Mouse (Mus musculus): ENCODE data around the gene Kctd17. TPM values are rescaled to one million over a fixed set of nuclear protein-coding genes. Genes with fewer than 3 reads are reported as not detected.

Gene Kctd17
- polyA plus RNA-seq, 1 experiment from 2014 or later: 53.9 TPM

DNA sequence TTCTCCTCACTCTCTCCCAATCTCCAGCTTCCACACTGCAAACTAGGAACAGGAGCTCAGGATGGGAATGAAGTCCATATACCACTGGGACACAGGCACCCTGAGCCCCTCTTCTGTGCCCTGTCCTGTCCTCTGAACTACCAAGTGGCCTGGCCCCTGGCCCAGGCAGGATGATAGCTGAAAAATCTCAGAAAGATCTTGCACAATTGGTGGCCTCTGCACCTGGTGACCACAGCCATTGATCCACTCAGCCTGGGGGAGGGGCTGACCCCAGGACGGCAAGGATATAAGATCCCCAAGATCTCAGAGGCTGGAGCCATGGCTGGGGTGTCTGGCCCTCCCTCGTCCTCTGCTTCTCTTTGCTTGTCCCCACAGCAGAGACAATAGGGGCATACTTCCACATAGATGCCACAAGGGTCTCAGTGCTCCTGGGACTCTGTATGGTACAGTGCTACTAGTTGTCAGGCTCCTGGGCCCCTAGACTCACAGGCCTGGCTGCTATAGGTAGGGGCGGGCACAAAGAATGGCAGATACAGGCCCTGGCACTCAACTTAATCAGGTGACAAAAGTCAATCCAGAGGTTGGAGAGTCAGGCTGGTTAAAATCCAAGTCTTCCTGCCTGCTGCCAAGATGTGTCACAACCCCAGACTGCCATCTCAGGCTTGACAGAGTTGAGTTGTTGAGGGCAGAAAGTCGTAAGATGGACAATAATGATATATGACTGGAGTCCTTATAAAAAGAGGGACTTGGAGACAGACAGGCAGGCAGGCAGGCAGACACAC lies 42.3 kb downstream of the Kctd17 start:
- no peaks in the 10 kb centered on the region for H3K4me1 ChIP-seq (ENCODE audit: insufficient read depth)
- H3K9me3 ChIP-seq (ENCODE audit: low read depth, low read length): no peaks in the 10 kb centered on the region
- no peak overlapping the region for H3K9ac ChIP-seq
- DNase-seq (no peak), ATAC-seq (ENCODE audit: insufficient read depth) (no peak)
- no peaks in the 10 kb centered on the region for H3K36me3 ChIP-seq (ENCODE audit: insufficient read depth)
- 66% methylated on average over 4 of the region's 4 CpGs for WGBS
- no peak for TF ChIP-seq CTCF (IDR thresholded peaks at IDR 0.05; ENCODE audit: low read depth)
- H3K27me3 ChIP-seq (ENCODE audit: insufficient read depth, low read length): no peaks in the 10 kb centered on the region
- no peak overlapping the region for H3K27ac ChIP-seq (ENCODE audit: low read depth)
- no peak overlapping the region for H3K4me3 ChIP-seq (ENCODE audit: low read depth, low read length)
- no peak overlapping the region for H3K4me2 ChIP-seq

- no peaks in the 10 kb centered on the region for H3K9me3 ChIP-seq (ENCODE audit: low read depth, low read length)
- no peaks in the 10 kb centered on the region for H3K36me3 ChIP-seq (ENCODE audit: insufficient read depth)
- H3K27me3 ChIP-seq (ENCODE audit: insufficient read depth, low read length): no peaks in the 10 kb centered on the region
- H3K4me3 ChIP-seq (ENCODE audit: low read depth, low read length): no peak overlapping the region
- no peaks in the 10 kb centered on the region for H3K4me1 ChIP-seq (ENCODE audit: insufficient read depth)
- DNase-seq: peak; percentile 41
- no peak overlapping the region for H3K9ac ChIP-seq
- 20% methylated on average over 7 of the region's 7 CpGs for WGBS
- H3K4me2 ChIP-seq: no peak overlapping the region
- H3K27ac ChIP-seq (ENCODE audit: low read depth): no peak overlapping the region
- peak; percentile 56; the same call in 1 of the 2 replicates for ATAC-seq (ENCODE audit: insufficient read depth)
- no peak for TF ChIP-seq CTCF (IDR thresholded peaks at IDR 0.05; ENCODE audit: low read depth)
Measured at GRCm38 (mm10) chr15:78471902-78472301, 43.5 kb downstream of the Kctd17 start.

DNA sequence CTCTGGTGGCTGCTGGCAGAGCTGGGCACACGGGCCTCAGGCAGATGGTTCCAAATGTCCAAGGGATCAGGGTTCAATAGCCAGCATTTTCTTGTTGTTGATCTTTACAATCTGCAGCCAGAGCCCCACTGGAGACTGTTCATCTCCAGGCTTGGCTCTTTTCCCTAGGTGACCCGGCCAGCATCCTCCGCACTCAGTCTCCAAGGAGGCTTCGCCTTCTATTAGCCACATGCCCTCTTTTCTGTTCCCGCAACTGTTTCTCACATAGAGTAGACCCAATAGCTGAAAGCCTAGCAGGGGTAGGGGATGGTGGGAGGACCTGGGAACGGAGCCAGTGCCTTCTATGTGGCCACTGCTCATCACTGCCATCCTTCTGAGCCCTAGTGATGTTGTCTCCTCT lies 45.1 kb downstream of the Kctd17 start:
- Histone ChIP-seq H3K9ac (no peak overlapping the region), H3K4me3 (ENCODE audit: low read depth, low read length) (no peak overlapping the region), H3K4me2 (no peak overlapping the region), H3K4me1 (ENCODE audit: insufficient read depth) (no peaks in the 10 kb centered on the region), H3K36me3 (ENCODE audit: insufficient read depth) (no peaks in the 10 kb centered on the region), H3K27me3 (ENCODE audit: insufficient read depth, low read length) (no peaks in the 10 kb centered on the region), H3K27ac (ENCODE audit: low read depth) (no peak overlapping the region), H3K9me3 (ENCODE audit: low read depth, low read length) (no peaks in the 10 kb centered on the region)
- WGBS: 77% methylated on average over 6 of the region's 6 CpGs
- ATAC-seq (ENCODE audit: insufficient read depth) (no peak), DNase-seq (no peak)
- no peak for TF ChIP-seq CTCF (IDR thresholded peaks at IDR 0.05; ENCODE audit: low read depth)

GRCm38 (mm10) chr15:78475604-78476031 lies 47.3 kb downstream of the Kctd17 start:
- H3K27ac ChIP-seq (ENCODE audit: low read depth): no peak overlapping the region
- ATAC-seq (ENCODE audit: insufficient read depth) (no peak), DNase-seq (no peak)
- no peak overlapping the region for H3K4me3 ChIP-seq (ENCODE audit: low read depth, low read length)
- no peaks in the 10 kb centered on the region for H3K27me3 ChIP-seq (ENCODE audit: insufficient read depth, low read length)
- H3K9me3 ChIP-seq (ENCODE audit: low read depth, low read length): no peaks in the 10 kb centered on the region
- H3K36me3 ChIP-seq (ENCODE audit: insufficient read depth): no peaks in the 10 kb centered on the region
- 37% methylated on average over 3 of the region's 3 CpGs for WGBS
- H3K4me1 ChIP-seq (ENCODE audit: insufficient read depth): no peaks in the 10 kb centered on the region
- no peak overlapping the region for H3K9ac ChIP-seq
- H3K4me2 ChIP-seq: no peak overlapping the region
- no peak for TF ChIP-seq CTCF (IDR thresholded peaks at IDR 0.05; ENCODE audit: low read depth)

DNA sequence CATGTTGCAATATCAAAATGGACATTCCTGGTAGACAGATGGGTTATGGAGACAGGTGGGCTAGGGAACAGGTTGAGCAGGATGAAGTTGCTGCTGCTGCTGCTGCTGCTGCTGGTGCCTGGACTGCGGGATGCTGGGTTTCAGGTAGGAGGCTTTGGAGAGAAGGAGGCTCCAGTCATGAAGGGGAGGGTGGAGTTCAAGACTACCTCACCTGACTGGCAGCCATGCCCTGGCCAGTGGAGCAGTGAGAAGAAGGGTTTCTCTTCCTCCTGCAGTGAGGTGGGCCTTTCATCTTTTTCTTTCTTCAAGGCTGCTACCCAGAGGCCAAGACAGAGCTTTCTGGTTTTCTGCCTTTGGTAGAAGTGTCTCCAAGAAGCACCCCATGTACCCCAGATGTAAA lies 48.5 kb downstream of the Kctd17 start:
- Histone ChIP-seq H3K9me3 (ENCODE audit: low read depth, low read length) (no peaks in the 10 kb centered on the region), H3K27me3 (ENCODE audit: insufficient read depth, low read length) (no peaks in the 10 kb centered on the region), H3K4me2 (no peak overlapping the region), H3K36me3 (ENCODE audit: insufficient read depth) (no peaks in the 10 kb centered on the region), H3K27ac (ENCODE audit: low read depth) (no peak overlapping the region), H3K4me3 (ENCODE audit: low read depth, low read length) (no peak overlapping the region), H3K4me1 (ENCODE audit: insufficient read depth) (no peaks in the 10 kb centered on the region), H3K9ac (no peak overlapping the region)
- WGBS: 44% methylated on average over 1 of the region's 1 CpGs
- ATAC-seq (ENCODE audit: insufficient read depth) (no peak), DNase-seq (no peak)
- TF ChIP-seq CTCF (IDR thresholded peaks at IDR 0.05; ENCODE audit: low read depth): no peak

GRCm38 (mm10) chr15:78478073-78478472 lies 49.7 kb downstream of the Kctd17 start:
- no peaks in the 10 kb centered on the region for H3K4me1 ChIP-seq (ENCODE audit: insufficient read depth)
- WGBS: 85% methylated on average over 4 of the region's 4 CpGs
- no peak overlapping the region for H3K27ac ChIP-seq (ENCODE audit: low read depth)
- H3K9ac ChIP-seq: no peak overlapping the region
- H3K9me3 ChIP-seq (ENCODE audit: low read depth, low read length): no peaks in the 10 kb centered on the region
- H3K4me2 ChIP-seq: no peak overlapping the region
- H3K27me3 ChIP-seq (ENCODE audit: insufficient read depth, low read length): no peaks in the 10 kb centered on the region
- H3K4me3 ChIP-seq (ENCODE audit: low read depth, low read length): no peak overlapping the region
- no peak for TF ChIP-seq CTCF (IDR thresholded peaks at IDR 0.05; ENCODE audit: low read depth)
- no peaks in the 10 kb centered on the region for H3K36me3 ChIP-seq (ENCODE audit: insufficient read depth)
- ATAC-seq (ENCODE audit: insufficient read depth): no peak
- DNase-seq: no peak

- no peak for ATAC-seq (ENCODE audit: insufficient read depth)
- Histone ChIP-seq H3K4me3 (ENCODE audit: low read depth, low read length) (no peak overlapping the region), H3K27ac (ENCODE audit: low read depth) (no peak overlapping the region)
Measured at GRCm38 (mm10) chr15:78479470-78479869, 51.1 kb downstream of the Kctd17 start.

More at GRCm38 (mm10) chr15:78479470-78479869, 51.1 kb downstream of the Kctd17 start:
- no peaks in the 10 kb centered on the region for H3K27me3 ChIP-seq (ENCODE audit: insufficient read depth, low read length)
- DNase-seq: no peak
- H3K4me1 ChIP-seq (ENCODE audit: insufficient read depth): no peaks in the 10 kb centered on the region
- TF ChIP-seq CTCF (IDR thresholded peaks at IDR 0.05; ENCODE audit: low read depth): no peak
- no peaks in the 10 kb centered on the region for H3K9me3 ChIP-seq (ENCODE audit: low read depth, low read length)
- H3K36me3 ChIP-seq (ENCODE audit: insufficient read depth): no peaks in the 10 kb centered on the region
- WGBS: 71% methylated on average over 5 of the region's 5 CpGs
- no peak overlapping the region for H3K4me2 ChIP-seq
- H3K9ac ChIP-seq: no peak overlapping the region
